Mouse (Mus musculus): ENCODE measurements around the gene Sec16b.

Sec16b gene

DNA sequence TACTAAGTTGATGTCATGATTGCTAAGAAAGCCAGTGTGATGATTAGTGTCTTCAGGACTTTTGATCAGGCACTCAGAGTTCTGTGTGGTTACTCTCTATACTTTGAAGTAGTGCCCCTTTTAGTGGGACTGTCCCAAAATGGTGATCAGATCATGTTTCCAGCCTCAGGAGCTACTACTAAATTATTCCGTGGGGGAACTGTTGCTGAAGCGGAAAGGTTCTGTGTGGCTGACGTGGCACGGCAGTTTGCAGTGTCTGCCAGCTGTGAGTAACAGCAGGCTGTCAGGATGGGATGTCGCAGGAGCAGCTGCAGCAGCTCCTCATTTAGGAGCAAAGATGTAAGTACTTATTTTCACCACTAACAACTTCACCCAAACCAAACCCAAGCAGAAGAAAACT is at the start of gene Sec16b:
TSS of gene Sec16b (plus strand) at position 207 of the 400 bp plus-strand sequence.
- peak; percentile 34 to 37 for DNase-seq (ENCODE audit: low spot score in 2 of 2)

DNA sequence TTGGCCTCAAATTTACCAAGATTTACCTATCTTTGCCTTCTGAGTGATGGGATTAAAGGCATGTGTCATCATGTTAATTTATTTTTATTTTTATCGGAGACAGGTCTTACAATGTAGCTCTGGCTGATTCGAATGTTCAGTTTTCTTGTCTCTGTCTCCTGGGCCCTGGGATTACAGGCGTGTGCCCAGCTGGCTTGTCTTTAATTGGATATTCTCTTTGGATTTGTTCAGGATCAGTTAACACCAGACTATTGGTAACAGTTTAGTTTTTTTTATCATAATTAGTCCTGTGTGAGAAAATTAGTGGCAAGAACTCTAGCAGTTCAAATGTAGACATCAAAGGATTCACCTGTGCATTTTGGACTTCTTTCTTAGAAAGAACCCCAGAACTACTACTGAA is 48.7 kb upstream of the Sec16b start:
- no peak for DNase-seq (ENCODE audit: low spot score in 2 of 2)

DNA sequence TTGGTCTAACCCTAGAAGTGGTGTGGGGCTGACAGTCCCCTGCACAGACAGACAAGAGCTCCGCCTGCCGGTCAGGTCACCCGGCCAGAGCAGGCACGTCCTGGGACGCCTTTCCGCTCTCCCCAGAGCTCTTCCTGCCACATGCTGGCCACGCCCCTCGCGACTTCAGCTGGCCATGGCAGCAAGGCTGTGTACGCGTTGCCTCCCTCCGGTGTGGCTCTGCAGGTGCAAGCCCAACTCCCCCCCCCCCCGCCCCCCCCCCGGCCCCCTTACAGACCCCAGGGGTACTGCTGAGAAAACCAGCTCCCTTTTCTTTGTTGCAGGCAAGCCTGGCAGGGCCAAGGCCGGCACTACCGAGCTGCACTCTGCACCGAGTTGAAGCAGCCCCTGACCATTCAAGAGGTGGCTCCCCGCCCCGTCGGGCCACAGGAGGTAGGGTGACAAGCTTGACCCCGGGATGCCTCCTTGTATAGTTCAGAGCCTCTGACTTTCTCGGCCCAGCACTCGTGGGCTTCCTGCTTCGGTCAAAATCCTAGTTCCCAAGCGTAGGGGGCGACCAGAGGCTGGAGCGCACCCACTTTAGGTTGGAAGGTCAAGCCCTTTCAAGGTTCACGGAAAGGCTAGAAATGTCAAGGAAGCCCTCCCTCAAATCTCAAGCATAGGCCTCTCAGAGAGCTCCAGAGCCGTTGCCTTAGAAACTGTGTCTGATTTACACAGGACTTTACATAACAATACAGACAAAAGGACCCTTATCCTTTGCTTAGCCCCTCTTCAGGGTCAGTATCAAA is 47.9 kb upstream of the Sec16b start, which contains the start of gene Cryzl2:
TSS of gene Cryzl2 (plus strand) at position 157 of the 788 bp plus-strand sequence.
- peak; percentile 53 to 79 for DNase-seq (ENCODE audit: low spot score in 2 of 2)

DNA sequence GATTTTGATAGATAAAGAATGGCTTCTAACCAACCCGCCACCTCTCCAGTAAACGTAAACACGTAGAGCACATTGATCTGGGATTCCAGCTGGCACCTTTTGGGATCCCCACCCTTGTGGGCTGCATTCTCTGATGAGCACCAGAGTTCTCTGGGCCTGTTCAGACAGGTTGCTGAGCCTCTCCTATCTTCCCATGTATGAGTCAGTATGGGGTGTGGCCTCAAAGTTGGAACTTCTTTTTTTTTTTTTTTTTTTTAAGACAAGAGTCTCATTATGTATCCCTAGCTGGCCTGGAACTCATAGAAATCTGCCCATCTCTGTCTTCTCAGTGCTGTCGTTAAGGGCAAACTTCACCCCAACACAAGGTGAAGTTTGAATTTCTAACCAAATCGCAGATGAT is 46.6 kb upstream of the Sec16b start:
- DNase-seq (ENCODE audit: low spot score in 2 of 2), result no peak

DNA sequence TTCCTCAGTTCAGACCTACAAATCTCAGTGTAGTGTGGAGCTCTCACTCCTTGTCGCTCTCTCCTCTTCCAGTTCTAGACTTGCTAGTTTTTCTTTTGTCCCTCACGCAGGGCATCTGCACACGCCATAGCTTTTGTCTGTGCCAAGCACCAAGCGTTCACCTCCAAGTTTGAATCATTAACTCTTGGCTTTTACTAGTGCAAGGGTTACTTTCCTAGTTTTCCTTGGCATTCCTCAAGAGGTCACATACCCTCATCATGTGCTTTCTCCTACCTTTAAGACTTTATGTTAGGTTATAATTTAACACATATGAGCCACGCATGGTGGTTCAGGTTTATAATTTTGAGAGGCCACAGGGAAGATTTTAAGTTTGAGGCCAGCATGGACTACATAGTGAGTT is 45.3 kb upstream of the Sec16b start:
- no peak for DNase-seq (ENCODE audit: low spot score in 2 of 2)

DNA sequence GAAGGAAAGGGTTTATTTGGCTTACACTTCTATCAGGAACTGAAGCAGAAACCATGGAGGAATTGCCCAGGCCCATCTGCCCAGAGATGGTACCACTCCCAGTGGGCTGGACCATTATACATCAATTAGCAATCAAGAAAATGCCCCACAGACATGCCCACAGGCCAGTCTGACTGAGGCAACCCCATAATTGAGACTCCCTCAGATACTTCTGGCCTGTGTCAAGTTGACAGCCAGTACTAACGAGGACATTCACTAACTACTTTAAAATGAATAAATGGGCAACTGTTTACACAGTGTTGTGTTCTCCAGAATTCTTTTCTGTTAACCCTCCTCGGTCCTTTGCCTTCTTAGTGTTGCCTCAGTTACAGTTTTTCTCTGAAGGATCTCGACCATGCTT is 44.2 kb upstream of the Sec16b start:
- DNase-seq (ENCODE audit: low spot score in 2 of 2), result no peak

DNA sequence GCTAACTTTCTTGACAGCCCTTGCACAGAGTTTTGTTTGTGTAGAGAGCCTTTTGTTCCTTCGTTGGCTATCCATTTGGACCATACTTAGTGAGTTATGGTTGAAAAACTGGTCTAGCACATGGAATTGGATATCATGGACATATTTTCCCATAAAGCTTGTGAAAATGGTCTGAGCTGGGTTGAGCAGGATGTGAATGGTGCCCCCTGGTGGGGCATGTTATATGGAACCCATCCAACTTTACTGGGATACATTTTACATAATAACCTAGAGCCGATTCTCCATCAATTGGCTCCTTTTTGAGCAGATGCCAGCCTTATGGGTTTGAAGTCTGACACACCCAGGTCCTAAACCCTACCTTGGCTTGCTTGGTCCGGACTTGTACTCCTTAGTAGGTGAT is 41.3 kb upstream of the Sec16b start:
- no peak for DNase-seq (ENCODE audit: low spot score in 2 of 2)

DNA sequence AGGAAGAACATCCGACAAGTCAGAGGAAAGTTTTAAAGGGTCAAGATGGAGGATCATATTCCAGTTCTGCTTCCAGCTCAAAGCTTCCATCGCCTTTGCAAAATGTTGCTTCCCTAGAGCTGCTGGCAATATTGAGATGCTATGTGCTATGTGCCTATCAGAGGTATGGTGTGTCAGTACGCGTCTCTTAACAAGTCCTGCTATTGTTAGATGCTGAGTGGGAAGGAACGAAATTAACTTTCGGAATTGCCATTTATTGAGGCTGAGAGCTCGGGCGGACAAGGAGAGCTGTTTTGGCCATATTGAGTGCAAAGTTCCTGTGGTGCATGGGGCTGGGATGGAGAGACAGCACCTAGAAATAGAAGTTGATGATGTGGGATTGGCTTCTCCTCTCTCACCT is 38.7 kb upstream of the Sec16b start:
- no peak for DNase-seq (ENCODE audit: low spot score in 2 of 2)

DNA sequence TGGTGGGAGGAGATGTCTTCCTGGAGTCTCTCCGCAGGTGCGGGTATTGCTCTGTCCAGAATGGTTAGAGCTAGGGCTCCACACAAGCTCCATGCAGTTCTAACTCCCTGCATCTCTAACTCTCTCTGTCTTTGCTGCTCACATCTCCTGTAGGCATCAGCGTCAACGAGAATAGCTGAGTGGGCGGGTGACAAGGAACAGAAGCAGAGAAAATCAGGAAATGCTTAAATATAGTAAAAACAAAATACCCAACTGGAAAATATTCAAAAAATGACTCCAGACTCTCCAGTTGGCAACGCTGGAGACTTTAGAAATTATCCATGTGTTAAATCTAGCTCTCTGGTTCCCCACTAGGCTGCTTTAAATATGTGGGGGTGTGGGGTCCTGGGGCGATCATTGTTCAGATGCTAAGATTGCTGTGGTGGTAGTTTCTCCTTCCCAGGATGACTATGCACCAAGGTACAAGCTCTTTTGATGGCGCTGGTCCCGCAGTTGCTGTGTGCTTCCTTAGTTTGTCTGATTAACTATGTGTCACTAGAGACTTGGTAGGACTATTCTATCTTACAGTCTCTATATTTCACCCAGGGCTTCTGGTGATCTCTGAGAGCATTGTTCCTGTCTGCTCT is 35.7 kb upstream of the Sec16b start:
- DNase-seq (ENCODE audit: low spot score in 2 of 2), result no peak

DNA sequence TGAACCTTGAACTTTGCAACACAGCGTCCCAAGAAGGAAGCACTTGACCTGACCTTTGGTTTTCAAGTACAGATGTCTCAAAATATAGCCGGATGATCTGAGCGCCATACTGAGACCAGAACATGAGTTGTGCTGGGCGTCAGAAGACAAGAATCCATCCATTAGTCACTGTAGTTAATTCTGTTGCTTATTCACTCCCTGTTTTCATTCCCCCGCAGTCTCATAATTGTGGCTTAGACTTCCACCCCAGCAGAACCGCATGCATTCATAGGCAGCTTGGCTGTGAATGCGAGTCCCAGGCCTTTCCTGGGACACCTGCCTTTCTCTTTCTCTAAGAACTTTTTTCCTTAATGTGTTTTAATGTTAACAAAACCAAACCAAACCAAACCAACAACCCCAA is 33.8 kb upstream of the Sec16b start:
- DNase-seq (ENCODE audit: low spot score in 2 of 2), result no peak

DNA sequence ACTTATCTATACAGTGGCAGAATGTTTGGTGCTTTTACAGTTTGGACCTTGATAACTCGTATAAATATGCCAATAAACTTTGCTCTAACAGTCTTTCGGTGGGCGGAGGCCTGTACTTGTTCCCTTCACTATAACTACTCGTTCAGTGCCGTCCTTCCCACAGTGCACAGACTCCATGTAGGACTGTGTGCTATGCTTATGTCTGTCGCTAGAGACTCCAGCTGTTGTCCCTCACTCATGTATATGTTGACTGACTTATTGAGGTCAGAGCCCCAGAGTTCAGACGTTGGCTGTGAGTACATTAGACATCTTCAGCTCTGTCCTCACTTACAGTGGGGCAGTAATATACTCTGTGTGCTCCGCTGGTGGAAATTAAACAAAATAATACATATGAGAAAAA is 31.7 kb upstream of the Sec16b start:
- DNase-seq (ENCODE audit: low spot score in 2 of 2), result no peak

DNA sequence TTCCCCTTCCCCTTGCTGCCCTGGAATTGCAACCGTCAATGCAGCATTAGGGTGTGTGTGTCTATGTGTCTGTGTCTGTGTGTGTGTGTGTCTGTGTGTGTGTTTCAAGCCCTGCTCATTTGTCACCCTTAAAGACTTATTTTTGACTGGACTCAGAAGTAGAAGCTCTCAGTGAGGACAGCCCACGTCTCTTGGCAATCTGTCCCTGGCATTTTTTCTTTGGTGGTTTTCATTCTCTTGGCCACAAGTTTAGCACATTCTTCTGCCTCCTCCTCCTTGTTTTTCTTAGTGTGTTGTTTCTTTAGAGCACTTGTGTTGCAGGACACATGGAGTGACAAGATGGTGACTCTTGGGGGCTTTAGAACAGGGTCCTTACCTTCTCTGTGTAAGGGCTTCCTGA is 30.3 kb upstream of the Sec16b start:
- no peak for DNase-seq (ENCODE audit: low spot score in 2 of 2)

DNA sequence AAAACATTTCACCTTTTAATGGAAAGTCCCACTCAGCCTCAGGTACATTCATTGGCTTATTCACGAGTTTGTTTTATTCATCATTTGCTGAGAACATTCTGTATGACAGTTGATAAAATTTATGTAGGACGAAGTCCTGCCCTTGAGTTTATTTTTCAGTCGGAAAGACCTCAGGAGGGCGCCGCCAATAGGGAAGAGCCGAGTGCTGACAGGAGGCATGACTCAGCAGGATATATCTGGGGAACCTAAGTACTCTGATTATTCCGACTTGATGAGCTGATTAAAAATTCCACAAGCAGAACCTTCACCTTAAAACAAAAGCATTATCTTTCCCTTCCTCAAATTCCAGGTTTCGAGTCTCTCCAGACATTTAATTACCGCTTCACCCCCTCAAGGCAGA is 26.4 kb upstream of the Sec16b start:
- no peak for DNase-seq (ENCODE audit: low spot score in 2 of 2)

DNA sequence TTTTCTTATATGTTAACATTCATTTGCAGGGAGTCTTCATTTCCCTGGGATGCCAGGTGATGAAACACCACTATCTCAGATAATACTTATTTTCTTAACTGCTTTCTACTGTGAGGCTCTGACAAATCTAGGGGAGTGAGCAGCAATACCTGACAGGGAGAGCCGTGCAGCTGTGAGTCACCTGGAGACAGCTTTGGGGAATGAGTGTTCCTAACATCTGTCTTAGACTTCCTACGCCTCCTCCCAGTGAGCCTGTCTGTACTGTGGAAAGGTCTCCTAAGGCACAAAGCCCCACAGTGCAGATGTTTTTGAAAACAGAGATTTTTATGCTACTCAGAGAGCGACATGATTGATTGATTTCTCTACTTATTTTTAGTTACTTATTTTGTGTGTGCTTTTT is 25.6 kb upstream of the Sec16b start:
- DNase-seq (ENCODE audit: low spot score in 2 of 2), result no peak

DNA sequence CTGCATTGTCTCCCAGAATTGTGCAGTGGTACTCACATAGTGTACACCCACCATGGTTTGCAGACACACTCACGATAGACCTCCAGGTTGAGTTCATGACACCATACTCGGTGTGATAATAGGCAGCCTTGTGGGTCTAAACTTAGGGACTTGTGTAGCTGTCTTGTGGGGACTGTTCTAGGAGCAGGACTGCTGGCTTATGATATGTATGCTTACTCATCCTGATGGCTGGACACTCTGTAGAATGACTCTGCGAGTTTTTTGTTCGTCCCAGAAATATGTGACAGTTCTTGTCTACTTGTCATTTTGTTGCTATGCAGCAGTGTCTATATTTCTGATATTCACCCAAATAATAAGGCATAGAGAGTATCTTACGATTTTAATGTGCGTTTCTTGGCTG is 24.9 kb upstream of the Sec16b start:
- no peak for DNase-seq (ENCODE audit: low spot score in 2 of 2)

DNA sequence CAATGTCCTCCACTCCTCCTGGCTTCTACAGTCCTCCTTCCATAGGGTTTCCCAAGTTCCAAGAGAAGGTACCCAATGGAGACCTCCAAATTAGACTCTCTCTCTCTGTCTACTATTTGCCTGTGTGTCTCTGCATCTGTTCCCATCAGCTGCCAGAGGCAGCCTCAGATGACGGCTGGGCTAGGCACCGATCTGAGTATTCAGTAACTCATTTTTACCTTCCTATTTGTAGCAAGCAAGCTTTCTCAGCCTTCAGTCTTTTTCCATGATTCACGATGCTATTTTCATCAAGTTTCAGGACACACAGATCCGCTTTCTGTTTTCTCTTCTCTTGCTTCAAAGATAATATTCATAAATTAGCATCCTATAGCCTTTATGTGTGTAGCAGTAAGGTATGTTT is 22.4 kb upstream of the Sec16b start:
- DNase-seq (ENCODE audit: low spot score in 2 of 2), result no peak

DNA sequence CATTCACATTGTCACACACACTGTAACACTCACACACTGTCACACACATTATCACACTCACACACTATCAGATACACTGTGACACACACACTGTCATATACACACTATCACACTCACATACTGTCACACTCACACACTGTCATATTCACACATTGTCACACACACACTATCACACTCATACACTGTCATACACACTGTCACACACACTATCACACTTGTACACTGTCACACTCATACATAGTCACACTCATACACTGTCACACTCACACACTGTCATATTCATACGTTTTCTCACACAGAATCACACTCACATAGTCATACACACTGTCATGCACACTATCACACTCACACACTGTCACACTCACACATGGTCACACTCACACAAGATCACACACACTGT is 5.9 kb upstream of the Sec16b start:
- no peak for DNase-seq (ENCODE audit: low spot score in 2 of 2)

DNA sequence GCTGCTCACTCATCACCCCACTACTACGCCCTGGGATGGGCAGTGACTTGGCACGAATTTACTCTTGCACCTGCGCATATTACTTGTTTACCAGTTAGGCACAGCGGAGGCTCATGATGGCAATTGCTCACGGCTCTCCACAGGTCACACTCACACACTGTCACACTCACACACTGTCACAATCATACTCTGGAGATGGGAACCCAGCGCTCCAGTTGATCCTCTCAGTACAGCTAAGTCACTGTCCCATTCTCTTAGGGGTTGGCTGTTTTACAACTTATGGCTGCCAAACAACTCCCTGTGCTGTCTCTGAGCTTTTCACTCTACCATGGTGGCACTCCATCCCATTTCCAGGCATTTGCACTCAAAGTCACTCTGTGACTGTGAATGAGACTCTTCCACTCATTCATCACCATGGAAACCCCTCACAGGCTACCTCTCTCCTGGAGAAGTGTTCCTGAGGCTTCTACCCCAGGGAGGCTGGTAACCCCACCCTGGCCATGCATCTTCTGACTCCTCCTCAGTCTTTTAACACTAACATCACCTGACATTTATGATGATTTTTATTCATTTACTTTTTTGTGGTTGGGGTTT is 5.1 kb upstream of the Sec16b start:
- no peak for DNase-seq (ENCODE audit: low spot score in 2 of 2)

DNA sequence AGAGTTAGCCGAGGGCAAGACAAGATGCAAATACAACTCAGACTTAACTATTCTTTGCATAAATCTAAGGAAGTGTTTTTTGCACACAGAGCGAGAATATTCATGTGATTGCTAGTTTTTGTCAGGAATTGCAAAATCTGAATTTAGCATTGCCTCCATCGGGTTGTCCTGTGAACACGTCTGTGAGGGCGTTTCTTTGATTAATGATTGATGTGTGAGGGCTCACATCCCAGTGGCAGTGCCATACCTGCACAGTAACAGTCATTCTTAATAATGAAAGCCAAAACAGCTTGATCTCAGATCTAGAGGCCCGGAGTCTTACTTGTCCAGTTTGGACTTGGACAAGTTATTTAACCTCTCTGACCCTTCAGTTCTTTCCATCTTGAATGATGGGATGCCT is 3.5 kb upstream of the Sec16b start:
- DNase-seq (ENCODE audit: low spot score in 2 of 2), result no peak

DNA sequence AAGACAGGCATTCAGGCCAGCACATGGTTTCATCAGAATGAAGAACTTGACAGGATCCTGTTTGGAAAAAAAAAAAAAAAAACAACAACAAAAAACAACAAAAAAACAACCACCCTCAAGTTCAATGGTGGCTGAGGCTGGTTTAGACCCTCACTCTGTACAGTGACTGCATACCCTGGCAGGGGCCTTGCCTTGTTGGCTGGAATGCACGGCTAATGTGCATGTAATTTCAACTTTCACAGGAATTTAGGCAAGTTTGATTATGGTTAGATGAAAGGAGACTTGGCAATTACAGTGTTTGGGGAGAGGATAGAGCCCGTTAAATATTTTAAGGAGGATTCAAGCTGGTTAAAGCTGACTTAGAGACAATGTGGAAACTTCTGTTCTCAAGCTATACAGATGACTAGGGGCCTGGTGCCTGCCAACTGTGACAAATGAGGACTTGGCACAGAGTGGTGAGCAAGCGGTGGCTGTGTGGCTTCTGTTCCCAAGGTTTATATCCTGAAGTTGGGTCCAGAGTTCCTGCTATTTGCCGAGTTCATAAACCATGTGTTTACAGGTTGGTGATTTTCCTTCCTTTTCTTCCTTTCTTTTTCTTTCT is 567 bp downstream of the Sec16b start:
- no peak for DNase-seq (ENCODE audit: low spot score in 2 of 2)

DNA sequence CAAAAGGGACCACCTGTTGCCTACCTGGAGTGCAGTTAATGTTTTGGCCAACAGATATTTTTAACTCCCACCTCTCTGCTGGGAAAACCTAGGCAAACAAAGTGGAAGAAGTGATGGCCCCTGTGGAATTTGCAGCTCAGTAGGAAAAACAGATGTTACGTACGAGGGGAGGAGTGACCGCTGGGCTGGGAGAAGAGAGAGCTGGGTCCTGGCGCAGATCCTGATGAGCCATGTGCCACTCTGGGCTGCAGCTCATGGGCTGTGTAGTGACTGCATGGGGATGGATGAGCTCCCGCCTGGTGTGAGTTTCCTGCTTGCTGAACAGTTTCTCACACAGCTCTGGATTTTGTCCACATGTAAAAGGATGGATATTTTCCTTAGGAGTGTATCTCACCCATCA is 1.3 kb downstream of the Sec16b start:
- peak; percentile 5 to 46 for DNase-seq (ENCODE audit: low spot score in 2 of 2)

DNA sequence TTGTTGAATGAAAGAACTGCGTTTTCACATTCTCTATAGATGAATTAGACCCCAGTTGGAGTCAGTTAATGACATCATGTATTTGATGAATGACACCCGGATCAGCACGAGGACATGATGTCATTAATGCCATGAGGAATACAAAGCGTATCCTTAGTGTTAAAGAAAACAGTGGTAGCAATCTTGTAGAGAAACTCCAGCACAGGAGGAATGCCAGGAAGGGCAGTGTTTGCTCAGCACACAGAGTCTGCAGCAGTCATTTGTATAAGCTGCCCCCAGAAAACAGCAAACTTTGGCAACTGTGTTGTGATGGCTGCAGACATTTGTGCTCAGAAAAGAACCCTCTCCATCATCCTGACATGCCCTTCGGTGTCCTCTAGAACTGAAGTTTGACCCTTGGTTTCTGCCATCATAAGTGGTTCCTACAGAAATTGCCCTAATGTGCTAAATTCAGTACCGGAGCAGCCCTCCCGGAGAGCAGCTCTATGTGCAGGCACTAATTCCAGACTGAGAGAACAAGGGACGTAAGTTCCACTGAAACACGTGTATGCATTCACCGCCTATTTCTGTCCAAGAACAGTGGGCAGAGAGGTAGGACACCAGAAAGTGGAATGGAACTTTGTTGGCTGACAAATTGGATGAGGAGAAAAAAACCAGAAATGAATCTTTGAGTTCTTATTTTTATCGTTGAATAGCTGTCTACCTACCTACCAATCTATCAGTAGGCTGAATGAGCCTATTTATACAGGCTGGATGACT is 6.3 kb downstream of the Sec16b start:
- DNase-seq (ENCODE audit: low spot score in 2 of 2), result no peak

All from urinary bladder, postnatal 36 days (tissue).